Mouse (Mus musculus) forebrain, embryonic 14.5 days (tissue): Measurements from ENCODE around the gene Actg1. TPM values are rescaled to one million over a fixed set of nuclear protein-coding genes. Genes with fewer than 3 reads are reported as not detected.
"Not testable (repeated sequence)": the region's sequence is repeated elsewhere in the genome, so short reads cannot be mapped to it uniquely, and the experiment has no call there.

Experiments used
- ATAC-seq: fragments of 200-750 bp; cut with Nextera tagmentation; 2 replicates; pipeline ENCODE4 v1.8.0; 2017; ENCODE audit warnings: mild to moderate bottlenecking, moderate library complexity
- DNase-seq: peaks from one replicate; pipeline ENCODE4 v3.0.0-alpha.2; 2015; ENCODE audit warnings: low spot score
- H3K27ac ChIP-seq: fragments of 300-500 bp; sonication (generic); 2 replicates; pipeline ENCODE4 v1.5.1; 2014; ENCODE audit warnings: low read depth, mild to moderate bottlenecking, control low read depth, low read length, moderate library complexity
- H3K27me3 ChIP-seq: fragments of 300-500 bp; sonication (generic); replicated peaks from 2 replicates; pipeline ENCODE4 v1.6.1; 2014; ENCODE audit warnings: low read length, control low read depth, mixed read lengths; ENCODE audit not compliant: control insufficient read depth, insufficient read depth
- H3K36me3 ChIP-seq: fragments of 300-500 bp; sonication (generic); 2 replicates; pipeline ENCODE4 v1.6.1; 2014; ENCODE audit warnings: low read length, control low read depth; ENCODE audit not compliant: control insufficient read depth, insufficient read depth
- H3K4me1 ChIP-seq: fragments of 300-500 bp; sonication (generic); 2 replicates; pipeline ENCODE4 v1.6.1; 2014; ENCODE audit warnings: antibody characterized with exemption, low read length, control low read depth; ENCODE audit not compliant: control insufficient read depth, insufficient read depth
- H3K4me2 ChIP-seq: fragments of 300-500 bp; sonication (generic); 2 replicates; pipeline ENCODE4 v1.6.1; 2014; ENCODE audit warnings: mild to moderate bottlenecking, control low read depth, low read length
- H3K4me3 ChIP-seq: fragments of 300-500 bp; sonication (generic); 2 replicates; pipeline ENCODE4 v1.5.1; 2014; ENCODE audit warnings: low read depth, low read length, control low read depth
- H3K9ac ChIP-seq: fragments of 300-500 bp; sonication (generic); 2 replicates; pipeline ENCODE4 v1.6.1; 2014; ENCODE audit warnings: mild to moderate bottlenecking, low read length, control low read depth, moderate library complexity
- H3K9me3 ChIP-seq: fragments of 300-500 bp; sonication (generic); replicated peaks from 2 replicates; pipeline ENCODE4 v1.6.1; 2016; ENCODE audit warnings: low read length, control low read depth, mixed read lengths; ENCODE audit not compliant: control insufficient read depth
- WGBS: fragments of 180-500 bp; shearing (Covaris S2); extraction: QIAGEN DNeasy Blood & Tissue Kit; methylation state at CpG from one replicate; pipeline ENCODE4 v1.1.7; 2014; 5-methylcytosine and 5-hydroxymethylcytosine counted together
- polyA plus RNA-seq: library from polyadenylated mRNA; unstranded; fragments of >200 nt; fragmentation: Nextera tagmentation; extraction: Ambion mirVana; gene quantifications from 2 replicates; pipeline ENCODE4 v1.2.1, GENCODE M21; 2014

Gene Actg1
- polyA plus RNA-seq, 1 experiment from 2014 or later: 3,852 TPM

- 80% methylated on average over 5 of the region's 5 CpGs for WGBS
- no peak overlapping the region for H3K4me3 ChIP-seq
- ATAC-seq: no peak
- no peak for DNase-seq
- H3K9ac ChIP-seq: no peak overlapping the region
- no peak overlapping the region for H3K27ac ChIP-seq
- H3K4me1 ChIP-seq: peaks cover 29% of the 10 kb centered on the region
- H3K27me3 ChIP-seq: no peaks in the 10 kb centered on the region
- H3K4me2 ChIP-seq: no peak overlapping the region
- H3K36me3 ChIP-seq: no peaks in the 10 kb centered on the region
- no peaks in the 10 kb centered on the region for H3K9me3 ChIP-seq
Measured at GRCm38 (mm10) chr11:120355277-120356039, 7.1 kb upstream of the Actg1 start.

GRCm38 (mm10) chr11:120354304-120355276 is 6.2 kb upstream of the Actg1 start:
- ATAC-seq: no peak
- Histone ChIP-seq H3K4me2 (no peak overlapping the region), H3K36me3 (no peaks in the 10 kb centered on the region), H3K4me3 (no peak overlapping the region), H3K27ac (no peak overlapping the region), H3K27me3 (no peaks in the 10 kb centered on the region), H3K9me3 (no peaks in the 10 kb centered on the region), H3K9ac (no peak overlapping the region), H3K4me1 (peaks cover 29% of the 10 kb centered on the region)
- 90% methylated on average over 17 of the region's 17 CpGs for WGBS
- no peak for DNase-seq

- Histone ChIP-seq H3K27me3 (no peaks in the 10 kb centered on the region), H3K9ac (no peak overlapping the region), H3K9me3 (no peaks in the 10 kb centered on the region), H3K27ac (no peak overlapping the region), H3K36me3 (no peaks in the 10 kb centered on the region), H3K4me3 (no peak overlapping the region), H3K4me2 (no peak overlapping the region), H3K4me1 (peaks cover 30% of the 10 kb centered on the region)
- ATAC-seq: no peak
- WGBS: 27% methylated on average over 26 of the region's 26 CpGs
- no peak for DNase-seq
Measured at GRCm38 (mm10) chr11:120353500-120354303, 5.4 kb upstream of the Actg1 start.

GRCm38 (mm10) chr11:120352571-120353290 is 4.4 kb upstream of the Actg1 start:
- no peak for ATAC-seq
- Histone ChIP-seq H3K27ac (peak overlapping the region; percentile 66; the same call in 1 of the 2 replicates), H3K9me3 (no peaks in the 10 kb centered on the region), H3K4me3 (no peak overlapping the region), H3K36me3 (no peaks in the 10 kb centered on the region), H3K4me2 (no peak overlapping the region), H3K4me1 (peaks cover 21% of the 10 kb centered on the region), H3K27me3 (no peaks in the 10 kb centered on the region), H3K9ac (peak overlapping the region; percentile 35; the same call in 1 of the 2 replicates)
- WGBS: 65% methylated on average over 13 of the region's 13 CpGs
- peak; percentile 62 for DNase-seq

GRCm38 (mm10) chr11:120352093-120352350 is 3.7 kb upstream of the Actg1 start:
- H3K36me3 ChIP-seq, ATAC-seq, H3K4me2 ChIP-seq, H3K27ac ChIP-seq, H3K9ac ChIP-seq, DNase-seq, H3K4me3 ChIP-seq, H3K27me3 ChIP-seq, H3K9me3 ChIP-seq: not testable (repeated sequence)
- 94% methylated on average over 5 of the region's 5 CpGs for WGBS
- H3K4me1 ChIP-seq: peaks cover 16% of the 10 kb centered on the region

GRCm38 (mm10) chr11:120351250-120352092 is 3.1 kb upstream of the Actg1 start:
- peaks cover 8% of the 10 kb centered on the region for H3K36me3 ChIP-seq
- peak overlapping the region; percentile 99 for H3K27ac ChIP-seq
- no peaks in the 10 kb centered on the region for H3K27me3 ChIP-seq
- ATAC-seq: no peak
- H3K9ac ChIP-seq: peak overlapping the region; percentile 6; the same call in 1 of the 2 replicates
- H3K4me1 ChIP-seq: peaks cover 16% of the 10 kb centered on the region
- no peak overlapping the region for H3K4me2 ChIP-seq
- 86% methylated on average over 10 of the region's 10 CpGs for WGBS
- DNase-seq: no peak
- H3K9me3 ChIP-seq: no peaks in the 10 kb centered on the region
- H3K4me3 ChIP-seq: no peak overlapping the region

- H3K4me1 ChIP-seq: peaks cover 16% of the 10 kb centered on the region
- no peaks in the 10 kb centered on the region for H3K9me3 ChIP-seq
- ATAC-seq (no peak), DNase-seq (no peak)
- peak overlapping the region; percentile 100 for H3K9ac ChIP-seq
- peak overlapping the region; percentile 99 for H3K4me2 ChIP-seq
- peak overlapping the region; percentile 100 for H3K4me3 ChIP-seq
- peaks cover 10% of the 10 kb centered on the region for H3K36me3 ChIP-seq
- WGBS: 20% methylated on average over 11 of the region's 11 CpGs
- peak overlapping the region; percentile 99 for H3K27ac ChIP-seq
- no peaks in the 10 kb centered on the region for H3K27me3 ChIP-seq
Measured at GRCm38 (mm10) chr11:120350711-120351110, 2.4 kb upstream of the Actg1 start.
